Mouse (Mus musculus): Measurements from ENCODE around the gene Kcnk4.
"Not testable (repeated sequence)": the region's sequence is repeated elsewhere in the genome, so short reads cannot be mapped to it uniquely, and the experiment has no call there.

Kcnk4 gene

GRCm38 (mm10) chr19:6916496-6916895, 17.8 kb downstream of the Kcnk4 start:
- DNase-seq (ENCODE audit: low read depth, low spot score), result no peak

DNA sequence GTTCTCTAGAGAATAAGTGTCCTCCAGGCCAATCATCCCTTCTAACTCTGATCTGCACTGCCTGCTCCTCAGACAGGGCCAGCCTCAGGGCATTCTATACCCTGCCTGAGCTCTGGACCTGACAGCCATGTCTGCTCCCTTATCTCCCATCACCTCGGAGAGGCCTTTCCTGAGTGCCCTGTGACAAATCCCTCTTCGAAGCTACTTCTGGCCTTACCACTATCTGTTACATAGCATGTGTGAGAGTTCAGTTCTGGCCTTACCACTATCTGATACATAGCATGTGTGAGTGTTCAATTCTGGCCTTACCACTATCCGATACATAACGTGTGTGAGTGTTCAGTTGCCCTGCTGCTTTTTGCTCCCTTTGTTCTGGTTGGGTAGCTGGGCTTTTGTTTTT, 19.0 kb downstream of the Kcnk4 start:
- no peak for DNase-seq (ENCODE audit: low read depth, low spot score)

DNA sequence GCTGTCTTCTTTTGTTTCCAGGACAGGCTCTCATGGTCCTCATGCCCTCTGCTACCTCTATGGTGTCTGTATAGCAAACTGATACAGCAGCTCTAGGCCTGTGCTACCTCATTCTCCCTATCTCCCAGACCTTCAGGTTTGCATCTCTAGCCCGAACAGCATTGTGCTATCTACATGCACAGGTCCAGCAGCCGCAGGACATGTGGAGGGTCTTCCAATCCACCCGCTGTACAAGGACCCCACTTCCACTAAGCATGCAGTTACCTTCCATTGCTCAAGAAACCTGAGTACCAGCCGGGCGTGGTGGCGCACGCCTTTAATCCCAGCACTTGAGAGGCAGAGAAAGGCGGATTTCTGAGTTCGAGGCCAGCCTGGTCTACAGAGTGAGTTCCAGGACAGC, 19.8 kb downstream of the Kcnk4 start:
- DNase-seq (ENCODE audit: low read depth, low spot score), result no peak

GRCm38 (mm10) chr19:6913991-6914390, 20.3 kb downstream of the Kcnk4 start:
- no peak for DNase-seq (ENCODE audit: low read depth, low spot score)

- DNase-seq (ENCODE audit: low read depth, low spot score), result no peak
Measured at GRCm38 (mm10) chr19:6913036-6913435, 21.3 kb downstream of the Kcnk4 start.

DNA sequence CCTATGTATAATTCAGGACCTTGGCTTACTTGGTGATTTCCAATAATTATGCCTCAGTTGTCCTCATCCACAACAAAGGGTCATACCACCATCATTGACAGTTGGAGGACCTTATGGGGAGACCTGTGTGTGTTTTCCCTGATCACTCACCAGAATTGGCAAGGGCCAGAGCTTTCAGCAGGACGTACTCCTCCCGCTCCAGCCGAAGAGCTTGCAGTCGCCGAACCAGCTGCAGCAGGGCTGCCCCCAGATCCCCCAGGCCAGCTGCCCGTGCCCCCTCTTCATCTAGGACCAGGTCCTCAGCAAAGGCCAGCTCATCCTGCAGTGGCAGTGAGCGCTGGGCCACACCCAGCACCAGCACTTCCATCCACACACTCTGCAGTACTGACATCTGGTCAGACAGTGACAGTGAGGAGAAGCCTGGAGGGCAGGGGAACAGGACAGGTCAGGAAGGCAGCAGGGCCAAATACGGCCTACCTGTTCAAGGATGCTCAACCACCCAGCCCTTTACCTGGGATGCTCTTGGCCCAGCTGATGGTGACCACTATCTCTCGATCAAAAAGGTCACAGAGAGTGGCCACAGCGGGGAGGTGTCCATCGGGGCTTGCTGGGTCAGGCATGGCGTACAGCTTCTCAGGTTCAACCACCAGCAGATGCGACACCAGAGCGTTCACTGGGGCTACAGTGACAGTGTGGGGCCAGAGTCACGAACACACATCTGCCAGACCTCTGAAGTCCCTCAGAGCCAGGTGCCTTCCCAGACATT, 21.9 kb downstream of the Kcnk4 start:
- DNase-seq (ENCODE audit: low read depth, low spot score), result no peak

- no peak for DNase-seq (ENCODE audit: low read depth, low spot score)
Measured at GRCm38 (mm10) chr19:6911101-6912074, 22.9 kb downstream of the Kcnk4 start.

DNA sequence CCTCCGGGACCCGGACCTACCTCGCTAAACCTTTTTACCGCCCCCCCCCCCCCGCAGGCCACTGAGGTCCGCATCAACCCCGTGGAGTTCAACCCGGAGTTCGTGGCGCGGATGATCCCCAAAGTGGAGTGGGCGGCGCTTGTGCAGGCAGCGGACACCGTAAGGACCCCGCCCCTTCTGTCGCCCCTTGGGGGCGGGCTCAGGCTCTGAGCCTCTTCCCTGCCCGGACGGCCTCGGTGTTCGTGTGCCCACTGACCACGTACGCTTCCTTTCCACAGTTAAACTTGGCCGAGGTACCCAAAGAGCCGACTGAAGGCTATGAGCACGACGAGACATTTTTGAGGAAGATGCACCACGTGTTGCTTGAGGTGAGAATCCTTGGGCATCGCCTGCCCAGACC, 24.0 kb downstream of the Kcnk4 start:
- not testable (repeated sequence) for DNase-seq (ENCODE audit: low read depth, low spot score)

DNA sequence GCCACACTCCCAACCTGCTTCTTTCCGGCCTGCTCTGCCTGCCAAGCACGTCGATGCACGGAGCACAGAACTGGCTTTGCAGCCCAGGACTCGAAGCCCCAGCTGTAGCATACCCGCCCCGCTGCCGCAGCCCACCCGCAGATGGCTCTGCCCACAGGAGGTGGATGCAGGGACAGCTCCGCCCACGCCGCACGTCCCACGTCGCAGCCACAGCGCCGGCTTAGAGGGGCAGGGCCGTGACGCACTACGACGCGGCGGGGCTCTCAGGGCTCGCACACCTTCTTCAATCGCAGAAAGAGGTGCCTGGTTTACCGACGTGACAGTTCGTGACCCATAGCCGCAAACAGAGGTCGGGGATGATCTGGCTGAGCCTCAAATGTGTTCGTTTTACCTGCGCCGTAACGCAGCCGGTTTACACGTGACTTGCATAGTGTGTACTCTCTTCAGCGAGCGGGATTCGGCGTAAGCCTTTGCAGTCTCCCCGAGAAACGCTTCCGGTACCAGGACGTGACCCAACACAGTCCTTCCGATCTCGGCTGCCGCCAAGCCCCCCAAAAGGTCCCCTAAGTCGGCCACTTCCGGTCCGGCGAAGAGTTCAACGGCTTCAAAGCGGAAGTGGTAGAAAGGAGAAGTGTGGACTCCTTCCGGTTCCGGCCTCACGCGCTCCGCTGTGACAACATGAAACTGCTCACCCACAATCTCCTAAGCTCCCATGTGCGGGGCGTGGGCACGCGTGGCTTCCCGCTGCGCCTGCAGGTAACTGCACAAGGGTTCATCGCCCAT, 24.6 kb downstream of the Kcnk4 start, which contains the start of the genes Trmt112 and Prdx5:
TSS of gene Trmt112 (plus strand) at position 192 of the 783 bp plus-strand sequence.
TSS of gene Prdx5 (minus strand) at position 600 of the 783 bp plus-strand sequence.
- DNase-seq (ENCODE audit: low read depth, low spot score), result peak; percentile 99

DNA sequence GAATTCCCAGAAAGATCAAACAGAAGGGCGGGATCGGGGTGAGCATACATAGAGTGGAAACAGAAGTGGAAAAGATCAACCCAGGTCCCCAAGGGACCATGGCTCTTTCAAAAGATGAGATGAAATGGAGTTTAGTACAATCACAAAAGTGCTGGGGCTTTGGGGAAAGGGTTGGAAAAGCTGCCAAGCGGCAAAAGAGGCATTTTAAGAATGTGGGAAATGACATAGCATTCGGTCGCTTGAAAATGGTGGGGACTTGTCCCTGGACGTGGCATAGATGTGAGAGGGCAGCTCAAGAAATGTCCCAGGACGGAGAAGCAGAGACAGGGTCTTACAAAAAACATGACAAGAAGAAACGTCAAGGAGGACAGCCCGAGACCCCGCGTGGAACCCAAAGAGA, 25.3 kb downstream of the Kcnk4 start:
- no peak for DNase-seq (ENCODE audit: low read depth, low spot score)

GRCm38 (mm10) chr19:6907811-6908540, 26.3 kb downstream of the Kcnk4 start:
- DNase-seq (ENCODE audit: low read depth, low spot score), result no peak

- no peak for DNase-seq (ENCODE audit: low read depth, low spot score)
Measured at GRCm38 (mm10) chr19:6907094-6907493, 27.2 kb downstream of the Kcnk4 start.

- no peak for DNase-seq (ENCODE audit: low read depth, low spot score)
Measured at GRCm38 (mm10) chr19:6906199-6906598, 28.1 kb downstream of the Kcnk4 start.

- no peak for DNase-seq (ENCODE audit: low read depth, low spot score)
Measured at GRCm38 (mm10) chr19:6905498-6906159, 28.7 kb downstream of the Kcnk4 start.

GRCm38 (mm10) chr19:6904846-6905245, 29.5 kb downstream of the Kcnk4 start:
- DNase-seq (ENCODE audit: low read depth, low spot score), result no peak

- DNase-seq (ENCODE audit: low read depth, low spot score), result no peak
Measured at GRCm38 (mm10) chr19:6903031-6903430, 31.3 kb downstream of the Kcnk4 start.

DNA sequence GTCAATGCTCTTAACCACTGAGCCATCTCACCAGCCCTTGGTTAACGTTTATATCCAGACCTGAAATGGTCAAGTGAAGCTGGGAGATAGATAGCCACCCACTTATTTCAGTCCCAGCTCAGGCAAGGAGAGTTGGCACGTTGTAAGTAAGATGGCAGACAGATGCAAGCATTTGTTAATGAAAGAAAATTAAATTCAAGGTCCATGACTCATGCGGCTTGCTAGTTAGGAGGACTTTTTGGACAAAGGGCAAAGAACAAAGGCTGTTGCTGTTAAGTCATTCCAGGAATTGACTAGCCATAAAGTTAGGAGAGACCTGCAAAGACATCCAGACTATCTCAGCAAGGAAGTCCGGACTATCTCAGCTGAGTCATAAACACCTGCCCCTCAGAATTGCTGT, 34.7 kb downstream of the Kcnk4 start:
- no peak for DNase-seq (ENCODE audit: low read depth, low spot score)

- not testable (repeated sequence) for DNase-seq (ENCODE audit: low read depth, low spot score)
Measured at GRCm38 (mm10) chr19:6895608-6896305, 38.6 kb downstream of the Kcnk4 start.

DNA sequence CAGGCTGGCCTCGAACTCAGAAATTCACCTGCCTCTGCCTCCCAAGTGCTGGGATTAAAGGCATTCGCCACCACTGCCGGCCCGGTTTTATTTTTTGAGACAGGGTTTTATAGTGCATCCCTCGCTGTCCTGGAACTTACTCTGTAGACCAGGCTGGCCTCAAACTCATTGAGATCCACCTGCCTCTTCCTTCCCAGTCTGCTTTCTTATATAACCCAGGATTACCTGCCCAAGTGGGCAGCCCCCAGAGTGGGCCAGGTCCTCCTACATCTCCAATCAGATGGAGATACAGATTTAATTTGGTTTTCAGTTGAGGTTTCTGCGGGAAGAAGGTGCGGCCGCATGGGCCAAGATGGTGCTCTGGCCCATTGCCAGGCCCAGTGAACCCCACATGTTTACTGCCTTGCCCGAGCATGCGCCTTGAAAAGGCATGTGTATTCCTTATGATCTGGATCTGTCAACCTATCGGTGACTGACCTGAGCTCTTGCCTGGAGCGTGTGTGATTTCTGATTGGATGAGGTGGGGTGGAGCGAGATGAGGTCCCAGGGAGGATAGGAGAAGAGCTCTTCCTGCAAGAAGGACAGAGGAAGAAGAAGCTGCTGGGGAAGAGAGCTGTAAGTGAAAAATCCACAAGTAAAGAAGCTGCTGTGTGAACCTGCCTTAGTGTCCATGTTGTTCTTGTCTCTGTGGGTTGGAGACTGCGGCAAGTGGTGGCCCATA, 40.4 kb downstream of the Kcnk4 start:
- no peak for DNase-seq (ENCODE audit: low read depth, low spot score)
